Mouse (Mus musculus) E14TG2a.4 (cell line): ENCODE results near the gene Tcte2.

ENCODE experiments used
- CTCF ChIP-seq: conservative IDR thresholded peaks from 2 replicates; pipeline ENCODE4 v1.5.1; 2014; ENCODE audit warnings: low read length
- NANOG ChIP-seq: IDR thresholded peaks from 2 replicates; pipeline ENCODE4 v1.6.1; 2014; ENCODE audit warnings: borderline replicate concordance, low read length, mixed read lengths
- POU5F1 ChIP-seq: IDR thresholded peaks from 2 replicates; pipeline ENCODE4 v1.6.1; 2014; ENCODE audit warnings: low read length, borderline replicate concordance

DNA sequence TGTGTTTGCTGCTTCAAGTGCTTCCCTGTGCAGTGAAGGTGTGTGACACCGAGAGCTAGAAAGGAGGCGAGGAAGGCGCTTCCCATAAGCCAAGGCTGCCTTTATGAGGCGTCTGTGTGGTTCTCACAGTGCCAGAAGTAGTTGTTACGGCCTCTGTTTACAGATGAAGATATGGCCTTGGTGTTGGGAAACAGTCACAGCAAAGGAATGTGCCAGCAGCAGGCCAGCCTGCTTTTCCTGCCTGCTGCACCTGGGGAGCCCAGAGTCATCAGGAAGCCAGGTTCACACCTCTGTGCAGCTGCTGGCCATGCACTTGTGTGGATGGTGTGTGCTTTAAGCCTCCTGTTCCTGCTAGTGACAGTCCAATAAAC, 17.9 kb downstream of the Tcte2 start:
- TF ChIP-seq CTCF, result no peak
- TF ChIP-seq POU5F1, result no peak
- no peak for TF ChIP-seq NANOG
